Mouse (Mus musculus) megakaryocyte, embryonic 14.5 days (primary cell): ENCODE data around the gene Ldb2.

Experiments
- FLI1 ChIP-seq: IDR thresholded peaks from 2 replicates; pipeline ENCODE4 v1.6.1; 2012; ENCODE audit warnings: low read length, inconsistent platforms, mixed read lengths
- GATA1 ChIP-seq: IDR thresholded peaks from 3 replicates; pipeline ENCODE4 v1.6.1; 2012; ENCODE audit warnings: mixed read lengths, low read length, inconsistent platforms, borderline replicate concordance

DNA sequence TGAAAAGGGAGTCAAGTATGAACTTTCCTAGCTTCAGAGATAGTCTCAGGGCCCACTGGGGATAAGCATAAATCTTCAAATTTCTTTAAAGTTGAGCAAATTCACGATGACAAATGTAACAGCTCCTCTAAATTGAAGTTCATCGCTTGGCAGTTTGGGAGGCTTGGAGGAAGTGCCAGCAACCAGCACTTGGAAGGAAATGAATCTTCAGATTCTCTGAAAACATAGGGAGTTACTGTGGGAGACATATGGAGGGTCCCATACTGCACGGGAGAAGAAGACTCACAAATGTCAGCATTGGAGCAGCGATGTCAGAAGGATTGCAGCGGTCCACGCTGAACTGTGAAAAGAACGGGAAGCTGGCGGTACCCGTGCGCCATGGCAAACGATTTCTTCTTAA lies 139.8 kb downstream of the Ldb2 start:
- TF ChIP-seq GATA1 (no peak), FLI1 (no peak)
